Mouse (Mus musculus) kidney, adult 2 months (tissue): ENCODE data around the gene Ppm1l. TPM values are rescaled to one million over a fixed set of nuclear protein-coding genes. Genes with fewer than 3 reads are reported as not detected.

Source experiments
- DNase-seq: peaks from one replicate; pipeline ENCODE4 v3.0.0; 2021
- H3K27ac ChIP-seq: fragments of 200-500 bp; 2 replicates; pipeline ENCODE4 v1.5.1; 2012; ENCODE audit warnings: low read depth, low read length, control low read depth, inconsistent platforms; ENCODE audit not compliant: insufficient read depth
- H3K27me3 ChIP-seq: fragments of 200-500 bp; replicated peaks from 2 replicates; pipeline ENCODE4 v1.6.1; 2012; ENCODE audit warnings: mild to moderate bottlenecking, moderate library complexity, low read length, inconsistent platforms; ENCODE audit not compliant: control insufficient read depth, insufficient read depth
- H3K36me3 ChIP-seq: fragments of 200-500 bp; 2 replicates; pipeline ENCODE4 v1.6.1; 2012; ENCODE audit warnings: mild to moderate bottlenecking, moderate library complexity, low read length, inconsistent platforms; ENCODE audit not compliant: control insufficient read depth, insufficient read depth
- H3K4me1 ChIP-seq: fragments of 200-500 bp; 2 replicates; pipeline ENCODE4 v1.6.1; 2011; ENCODE audit warnings: low read length; ENCODE audit not compliant: control insufficient read depth, insufficient read depth
- H3K4me3 ChIP-seq: fragments of 200-500 bp; 2 replicates; pipeline ENCODE4 v1.5.1; 2011; ENCODE audit warnings: mild to moderate bottlenecking, low read depth, low read length, control low read depth; ENCODE audit not compliant: insufficient read depth
- CTCF ChIP-seq: fragments of 200-500 bp; conservative IDR thresholded peaks from 2 replicates; pipeline ENCODE4 v1.5.1; 2011; ENCODE audit warnings: low read depth, mild to moderate bottlenecking, control low read depth, low read length, moderate library complexity, mixed read lengths; ENCODE audit not compliant: insufficient read depth, insufficient read length
- POLR2A ChIP-seq: fragments of 200-500 bp; IDR thresholded peaks from one replicate; pipeline ENCODE4 v1.6.1; 2011; ENCODE audit warnings: low read depth, low read length, control low read depth
- WGBS: fragments of 180-500 bp; shearing (Covaris S2); methylation state at CpG from one replicate; pipeline ENCODE4 v1.1.7; 2018; 5-methylcytosine and 5-hydroxymethylcytosine counted together
- polyA plus RNA-seq: library from polyadenylated mRNA; depleted of rRNA; stranded (reverse); fragments of >200 nt; gene quantifications from 2 replicates; pipeline ENCODE4 v1.2.3, GENCODE M21; 2012

Gene Ppm1l
- polyA plus RNA-seq, 1 experiment, result 4.0 TPM

DNA sequence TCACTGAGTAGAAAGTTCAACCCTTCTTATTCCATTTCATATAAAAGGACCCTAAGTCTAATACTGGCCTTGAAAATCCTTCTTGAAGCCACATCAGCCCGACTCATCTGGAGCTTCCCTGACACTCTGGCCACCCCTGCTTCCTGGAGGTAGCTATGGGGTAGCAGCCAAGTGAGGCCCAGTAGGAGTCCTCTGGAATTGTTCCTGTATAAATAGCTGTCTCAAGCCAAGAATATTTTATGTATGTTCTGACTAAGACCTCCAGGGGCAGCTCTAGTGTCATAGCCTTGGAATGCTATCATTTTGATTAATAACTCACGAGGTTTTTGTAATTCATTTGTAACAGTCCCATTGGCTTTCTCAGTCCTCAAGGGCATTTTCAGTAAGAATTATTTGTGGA is 169.1 kb downstream of the Ppm1l start:
- no peak overlapping the region for H3K27ac ChIP-seq
- TF ChIP-seq POLR2A (no peak), CTCF (no peak)
- H3K27me3 ChIP-seq, result no peaks in the 10 kb centered on the region
- no peaks in the 10 kb centered on the region for H3K36me3 ChIP-seq
- peak; percentile 44 for DNase-seq
- H3K4me3 ChIP-seq, result no peak overlapping the region
- WGBS, result 46% methylated on average over 2 of the region's 2 CpGs
- H3K4me1 ChIP-seq, result no peaks in the 10 kb centered on the region

DNA sequence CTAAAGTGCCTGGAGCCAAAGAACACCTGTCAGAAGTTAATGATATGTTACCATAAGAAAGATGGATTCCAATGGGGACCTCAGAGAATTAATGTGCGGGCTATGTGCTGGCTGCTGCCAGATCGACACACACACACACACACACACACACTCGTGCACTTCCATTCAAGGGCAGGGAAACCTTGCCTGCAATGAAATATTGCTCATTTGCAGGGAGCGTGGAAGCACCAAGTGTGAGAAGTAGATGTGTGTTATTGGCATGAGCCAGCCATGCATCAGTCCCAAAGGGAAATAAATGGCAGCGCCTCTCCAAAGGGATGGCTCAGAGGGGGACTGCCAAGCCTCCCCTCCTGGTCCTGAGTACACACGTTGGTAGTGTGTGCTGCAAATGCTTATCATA is 170.8 kb downstream of the Ppm1l start:
- Histone ChIP-seq H3K27ac (no peak overlapping the region), H3K4me3 (no peak overlapping the region), H3K27me3 (no peaks in the 10 kb centered on the region), H3K36me3 (no peaks in the 10 kb centered on the region), H3K4me1 (peaks cover 3% of the 10 kb centered on the region; the same call in 1 of the 2 replicates)
- no peak for TF ChIP-seq CTCF
- TF ChIP-seq POLR2A, result no peak
- 73% methylated on average over 6 of the region's 6 CpGs for WGBS
- DNase-seq, result peak; percentile 11

DNA sequence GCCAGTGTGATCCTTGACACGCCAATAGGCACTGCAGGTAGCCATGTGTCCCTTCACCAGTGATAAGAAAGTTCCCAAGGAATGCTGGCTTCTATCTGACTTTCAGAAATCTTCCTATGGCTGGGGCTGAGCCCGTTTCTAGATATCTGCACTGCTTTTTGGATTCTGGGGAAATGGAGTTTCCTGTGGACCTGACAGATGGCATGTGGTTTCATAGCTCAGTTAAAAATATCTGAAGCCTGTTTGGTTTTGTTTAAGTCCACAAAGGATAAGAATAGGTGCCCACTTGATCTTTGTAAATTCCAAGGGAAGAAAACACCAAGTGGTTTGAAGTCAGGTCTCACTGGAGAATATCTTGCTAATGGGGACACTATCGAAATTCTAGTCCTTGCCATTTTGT is 173.0 kb downstream of the Ppm1l start:
- H3K4me3 ChIP-seq, result no peak overlapping the region
- H3K4me1 ChIP-seq, result peaks cover 3% of the 10 kb centered on the region; the same call in 1 of the 2 replicates
- TF ChIP-seq CTCF, result no peak
- no peak for TF ChIP-seq POLR2A
- 89% methylated on average over 3 of the region's 3 CpGs for WGBS
- DNase-seq, result no peak
- H3K27ac ChIP-seq, result no peak overlapping the region
- no peaks in the 10 kb centered on the region for H3K36me3 ChIP-seq
- H3K27me3 ChIP-seq, result no peaks in the 10 kb centered on the region

DNA sequence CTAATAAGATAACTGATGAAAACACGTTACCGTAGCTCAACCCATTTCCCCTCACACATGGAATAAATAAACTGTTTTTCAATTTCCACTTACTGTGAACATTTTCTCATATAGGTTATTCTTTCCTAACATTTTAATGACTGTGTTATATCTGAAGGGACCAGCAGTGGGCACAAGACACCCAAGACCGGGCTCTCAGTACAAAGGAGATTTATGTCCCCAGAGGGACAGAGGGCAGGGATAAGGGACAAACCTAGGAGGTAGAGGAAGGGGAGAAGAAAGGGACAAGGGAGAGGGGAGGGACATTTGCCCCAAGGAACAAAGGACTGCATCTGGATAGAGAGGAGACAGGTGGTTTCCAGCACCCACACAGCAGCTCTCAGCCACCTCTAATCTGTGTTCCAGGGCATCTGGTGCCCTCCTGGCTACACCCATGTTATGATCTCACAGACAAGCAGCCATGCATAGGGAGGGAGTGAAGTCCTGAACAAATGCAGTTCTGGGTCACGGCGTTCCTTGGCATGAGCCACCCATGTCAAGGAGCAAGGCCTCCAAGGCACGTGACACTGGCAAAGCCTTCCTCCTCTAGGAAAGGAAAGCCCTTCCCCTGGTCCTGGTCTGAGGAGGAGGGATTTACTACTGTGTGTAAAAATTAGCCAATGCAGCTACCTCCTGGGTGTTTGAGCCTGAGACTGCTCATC is 174.5 kb downstream of the Ppm1l start:
- Histone ChIP-seq H3K4me1 (peaks cover 3% of the 10 kb centered on the region; the same call in 1 of the 2 replicates), H3K4me3 (no peak overlapping the region), H3K27ac (no peak overlapping the region), H3K27me3 (no peaks in the 10 kb centered on the region), H3K36me3 (no peaks in the 10 kb centered on the region)
- WGBS, result 60% methylated on average over 6 of the region's 6 CpGs
- peak; percentile 95 for DNase-seq
- TF ChIP-seq POLR2A (no peak), CTCF (0 out of 2 replicates have a peak, but pooled peaks have one; percentile 10)

DNA sequence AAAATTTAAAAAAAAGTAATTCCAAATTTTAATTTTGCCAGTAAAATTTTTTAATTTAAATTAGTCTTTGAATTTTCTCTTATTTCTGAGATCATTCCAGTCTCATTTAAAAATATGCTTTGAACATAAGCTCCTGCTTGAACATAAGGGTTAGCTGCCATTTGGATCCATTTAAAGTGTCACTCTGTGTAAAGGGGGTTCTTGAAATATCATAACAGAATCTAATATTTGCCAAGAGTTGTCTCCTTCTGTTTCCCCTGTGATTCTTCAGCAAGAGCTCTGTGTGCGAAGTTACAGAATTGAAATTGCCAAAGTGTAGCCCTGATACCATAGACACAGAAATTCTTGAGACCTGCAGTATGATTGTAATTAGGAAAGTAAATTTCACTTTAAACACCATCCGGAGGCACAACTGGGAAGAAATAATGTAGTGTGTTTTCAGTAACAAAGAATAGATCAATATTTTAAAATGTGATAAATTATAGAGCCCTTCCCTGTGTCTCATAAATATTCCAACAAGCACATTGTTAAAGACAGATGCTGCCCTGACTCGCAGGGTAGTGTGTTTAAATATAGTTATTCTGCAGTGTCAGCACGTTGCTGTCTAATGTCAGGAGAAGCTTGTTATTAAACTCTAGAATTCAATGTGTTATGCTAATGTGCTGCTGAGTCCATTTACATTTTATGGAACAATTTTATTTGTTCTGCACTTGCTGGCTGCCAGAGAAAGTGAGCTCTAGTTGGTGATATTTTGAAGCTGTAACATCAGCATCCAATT is 177.8 kb downstream of the Ppm1l start:
- H3K4me1 ChIP-seq, result peaks cover 3% of the 10 kb centered on the region; the same call in 1 of the 2 replicates
- H3K27ac ChIP-seq, result no peak overlapping the region
- TF ChIP-seq POLR2A (no peak), CTCF (no peak)
- H3K36me3 ChIP-seq, result no peaks in the 10 kb centered on the region
- no peak for DNase-seq
- 73% methylated on average over 4 of the region's 4 CpGs for WGBS
- no peaks in the 10 kb centered on the region for H3K27me3 ChIP-seq
- H3K4me3 ChIP-seq, result no peak overlapping the region

DNA sequence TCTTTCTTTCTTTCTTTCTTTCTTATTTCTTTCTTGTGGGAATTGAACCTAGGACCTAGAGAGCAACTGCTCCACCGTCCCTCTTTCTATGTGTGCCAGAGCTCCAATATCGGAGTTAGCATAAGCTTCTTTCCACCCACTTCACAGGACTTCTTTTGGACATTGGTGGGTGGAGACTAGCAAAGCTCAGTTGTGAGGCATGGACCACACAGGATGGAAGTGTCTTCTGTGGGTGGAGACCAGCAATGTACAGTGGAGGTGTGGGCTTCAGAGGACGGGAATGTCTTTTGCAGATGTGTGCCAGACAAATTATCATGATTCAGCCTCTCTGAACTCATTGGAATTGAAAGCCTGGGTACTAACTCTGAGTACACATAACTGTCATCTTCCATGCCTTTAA is 180.5 kb downstream of the Ppm1l start:
- Histone ChIP-seq H3K27ac (no peak overlapping the region), H3K4me3 (no peak overlapping the region), H3K27me3 (no peaks in the 10 kb centered on the region), H3K4me1 (no peaks in the 10 kb centered on the region; the same call in 1 of the 2 replicates), H3K36me3 (no peaks in the 10 kb centered on the region)
- DNase-seq, result no peak
- WGBS, result 88% methylated on average over 3 of the region's 3 CpGs
- TF ChIP-seq CTCF, result no peak
- TF ChIP-seq POLR2A, result no peak

DNA sequence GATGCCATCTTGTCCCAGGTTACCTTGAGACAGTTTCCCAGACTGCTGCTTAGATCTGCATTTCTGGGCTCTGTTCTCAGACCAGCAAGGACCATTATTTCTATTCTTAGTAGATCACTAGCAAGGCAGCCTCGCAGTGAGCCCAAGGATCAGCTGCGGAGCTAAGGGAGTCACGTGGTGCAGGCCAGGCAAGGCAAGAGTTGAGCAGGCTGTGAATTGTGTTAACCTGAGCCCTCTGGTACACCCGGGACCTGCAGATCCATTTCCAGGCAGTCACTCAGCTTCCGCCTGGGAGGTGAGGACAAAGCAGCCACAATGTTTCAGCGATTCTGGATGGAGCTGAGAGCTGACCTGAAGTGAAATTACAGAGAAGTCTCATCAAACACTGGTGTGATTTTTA is 185.3 kb downstream of the Ppm1l start:
- Histone ChIP-seq H3K4me1 (no peaks in the 10 kb centered on the region), H3K27me3 (no peaks in the 10 kb centered on the region), H3K4me3 (no peak overlapping the region), H3K36me3 (no peaks in the 10 kb centered on the region), H3K27ac (no peak overlapping the region)
- 36% methylated on average over 6 of the region's 6 CpGs for WGBS
- DNase-seq, result no peak
- TF ChIP-seq POLR2A, result no peak
- no peak for TF ChIP-seq CTCF
